Mouse (Mus musculus): ENCODE data around the gene Fhl4. TPM values are rescaled to one million over a fixed set of nuclear protein-coding genes. Genes with fewer than 3 reads are reported as not detected.

The Fhl4 gene
- polyA plus RNA-seq (2012; rRNA removed) = 0.22 and 0.31 TPM in 2 replicates

GRCm38 (mm10) chr10:85102247-85103084 lies at the start of gene Fhl4, which contains the start of gene Tmem263:
Gene Fhl4, minus strand, starts transcription at chr10:85102495.
Gene Tmem263, plus strand, starts transcription at chr10:85102627.

GRCm38 (mm10) chr10:85127395-85128287 lies 25.3 kb upstream of the Fhl4 start, which contains the start of gene Mterf2:
Gene Mterf2, minus strand, starts transcription at chr10:85128027.

Other genes starting within 250 kb of the Fhl4 start
- 9.3 and 11.7 TPM in 2 replicates for gene Ric8b, start 184.9 kb downstream of the Fhl4 start, polyA plus RNA-seq (2012; rRNA removed)
- gene Tmem263, start 132 bp upstream of the Fhl4 start, polyA plus RNA-seq (2012; rRNA removed) = 11.8 and 26.3 TPM in 2 replicates
- 0.90 and 3.8 TPM in 2 replicates for gene Mterf2, start 25.5 kb upstream of the Fhl4 start, polyA plus RNA-seq (2012; rRNA removed)
- gene Cry1, start 82.6 kb upstream of the Fhl4 start, polyA plus RNA-seq (2012; rRNA removed) = 13.9 and 22.9 TPM in 2 replicates